Mouse (Mus musculus): ENCODE data around the gene Eps8. TPM values are rescaled to one million over a fixed set of nuclear protein-coding genes. Genes with fewer than 3 reads are reported as not detected.

The Eps8 gene
- total RNA-seq, 4 experiments from 2014 or later = 39.1 to 47.8 (median 45.7) TPM

DNA sequence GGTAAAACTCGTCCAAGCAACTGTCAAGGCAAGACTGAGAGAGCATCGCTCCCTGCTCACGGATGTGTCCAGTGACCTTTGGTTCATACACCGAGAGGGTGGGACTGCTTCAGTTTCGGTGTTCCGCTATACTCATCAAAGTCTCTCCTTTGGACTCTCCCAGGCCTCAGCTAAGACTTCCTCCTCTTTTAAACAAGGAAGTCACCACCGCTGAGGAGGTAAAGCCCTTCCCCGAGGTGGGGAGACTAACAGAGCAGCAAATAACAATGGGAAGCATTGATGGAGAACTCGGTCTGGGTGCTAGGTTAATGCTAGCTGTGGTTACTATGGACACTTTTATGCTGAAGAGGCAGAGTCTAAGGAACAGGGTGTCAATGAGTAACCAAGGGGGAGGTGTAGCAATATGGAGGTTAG, 84.0 kb downstream of the Eps8 start:
- DNase-seq (ENCODE audit: low spot score in 2 of 2) = no peak

- no peak for DNase-seq (ENCODE audit: low spot score in 2 of 2)
Observed at GRCm38 (mm10) chr6:137570019-137570418, 84.7 kb downstream of the Eps8 start.

GRCm38 (mm10) chr6:137569071-137569470, 85.6 kb downstream of the Eps8 start:
- no peak for DNase-seq (ENCODE audit: low spot score in 2 of 2)

GRCm38 (mm10) chr6:137565890-137566289, 88.8 kb downstream of the Eps8 start:
- no peak for DNase-seq (ENCODE audit: low spot score in 2 of 2)

GRCm38 (mm10) chr6:137565454-137565853, 89.2 kb downstream of the Eps8 start:
- DNase-seq (ENCODE audit: low spot score in 2 of 2) = no peak

- DNase-seq (ENCODE audit: low spot score in 2 of 2) = no peak
Observed at GRCm38 (mm10) chr6:137560358-137560859, 94.3 kb downstream of the Eps8 start.

- no peak for DNase-seq (ENCODE audit: low spot score in 2 of 2)
Observed at GRCm38 (mm10) chr6:137558840-137559239, 95.8 kb downstream of the Eps8 start.

DNA sequence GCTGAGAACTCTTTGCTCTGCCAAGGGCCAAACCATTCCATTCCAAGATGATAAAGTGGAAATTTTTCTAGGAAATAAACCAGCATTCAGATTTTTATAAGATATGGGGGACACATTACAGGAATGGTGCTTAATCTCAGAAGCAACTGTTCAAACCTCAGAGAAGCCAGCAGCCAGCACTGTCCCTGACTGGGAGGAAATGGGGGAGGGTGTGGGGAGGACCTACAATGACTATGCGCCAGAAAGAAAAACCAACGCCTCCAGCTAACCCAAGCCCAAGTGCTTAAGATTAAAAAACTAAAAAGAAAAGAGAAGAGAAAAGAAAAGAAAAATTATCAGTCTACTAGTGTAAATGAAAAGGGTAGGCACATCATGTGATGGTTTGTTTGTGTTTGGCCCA, 97.0 kb downstream of the Eps8 start:
- no peak for DNase-seq (ENCODE audit: low spot score in 2 of 2)

GRCm38 (mm10) chr6:137557159-137557558, 97.5 kb downstream of the Eps8 start:
- DNase-seq (ENCODE audit: low spot score in 2 of 2) = no peak

GRCm38 (mm10) chr6:137556636-137557035, 98.0 kb downstream of the Eps8 start:
- DNase-seq (ENCODE audit: low spot score in 2 of 2) = no peak

- no peak for DNase-seq (ENCODE audit: low spot score in 2 of 2)
Observed at GRCm38 (mm10) chr6:137550181-137550580, 104.5 kb downstream of the Eps8 start.

GRCm38 (mm10) chr6:137548613-137549012, 106.1 kb downstream of the Eps8 start:
- DNase-seq (ENCODE audit: low spot score in 2 of 2) = no peak

GRCm38 (mm10) chr6:137547555-137547954, 107.1 kb downstream of the Eps8 start:
- no peak for DNase-seq (ENCODE audit: low spot score in 2 of 2)

GRCm38 (mm10) chr6:137546101-137546500, 108.6 kb downstream of the Eps8 start:
- DNase-seq (ENCODE audit: low spot score in 2 of 2) = no peak

DNA sequence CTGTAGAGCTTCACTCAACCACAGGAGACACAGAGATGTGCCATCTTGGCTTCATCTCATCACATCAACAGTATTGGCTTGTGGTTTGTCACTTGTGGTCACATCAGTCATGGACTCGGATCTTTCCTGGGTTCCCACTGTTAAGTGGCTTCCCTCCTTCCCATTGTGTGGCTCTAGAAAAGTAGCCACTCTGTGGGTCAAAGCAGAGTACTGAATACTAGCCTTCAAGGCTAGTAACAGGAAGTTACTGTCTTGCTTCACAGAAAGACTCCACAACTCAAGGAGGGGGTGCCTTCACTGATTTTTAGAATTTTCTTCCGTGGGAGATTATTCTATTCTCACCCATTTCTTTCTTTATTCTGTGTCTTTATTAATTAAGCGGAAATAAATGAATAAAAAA, 109.3 kb downstream of the Eps8 start:
- no peak for DNase-seq (ENCODE audit: low spot score in 2 of 2)

DNA sequence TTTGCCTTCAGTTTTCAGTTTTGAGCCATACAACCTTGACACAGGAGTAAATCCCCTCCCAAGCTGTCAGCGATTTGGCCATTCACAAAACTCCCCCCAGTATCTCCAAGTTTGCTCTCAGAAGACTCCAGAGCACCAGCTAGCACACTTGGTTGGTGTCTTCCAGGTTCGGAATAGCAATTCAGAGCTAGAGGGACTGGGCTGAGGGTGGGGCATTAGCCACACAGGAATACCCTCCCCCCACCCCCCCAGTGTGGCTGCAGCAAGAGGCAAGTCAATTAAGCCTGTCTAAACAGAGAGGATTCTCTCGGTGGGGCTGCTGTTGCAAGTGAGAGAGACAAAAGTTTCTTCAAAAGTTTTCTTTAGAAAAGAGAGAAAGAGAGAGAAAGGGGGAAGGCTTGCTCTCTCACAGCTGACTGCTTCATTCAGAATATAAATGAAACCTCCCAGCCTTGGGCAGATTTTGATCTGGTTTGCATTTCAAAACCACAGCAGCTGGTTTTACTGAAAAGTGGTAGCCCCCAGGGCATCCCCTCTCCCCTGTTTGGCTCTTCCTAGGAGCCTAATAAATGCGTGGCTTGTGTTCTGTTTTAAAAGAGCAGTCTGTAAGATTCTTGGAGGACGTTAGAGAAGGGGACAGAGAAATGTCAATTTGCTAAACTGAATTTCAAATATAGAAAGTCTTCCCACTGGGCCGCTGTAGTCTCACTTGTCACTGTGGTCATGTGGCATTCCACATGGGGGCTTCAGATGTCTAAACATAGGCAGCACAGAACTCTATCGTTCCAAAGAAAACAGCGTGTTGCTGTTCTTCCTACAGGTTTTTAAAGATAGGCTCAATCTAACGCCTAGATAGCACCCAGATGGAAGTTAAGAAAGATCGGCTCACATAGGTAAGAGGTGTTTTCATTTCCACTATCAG, 112.2 kb downstream of the Eps8 start:
- DNase-seq (ENCODE audit: low spot score in 2 of 2) = peak in 1 of 2 experiments; percentile 9

DNA sequence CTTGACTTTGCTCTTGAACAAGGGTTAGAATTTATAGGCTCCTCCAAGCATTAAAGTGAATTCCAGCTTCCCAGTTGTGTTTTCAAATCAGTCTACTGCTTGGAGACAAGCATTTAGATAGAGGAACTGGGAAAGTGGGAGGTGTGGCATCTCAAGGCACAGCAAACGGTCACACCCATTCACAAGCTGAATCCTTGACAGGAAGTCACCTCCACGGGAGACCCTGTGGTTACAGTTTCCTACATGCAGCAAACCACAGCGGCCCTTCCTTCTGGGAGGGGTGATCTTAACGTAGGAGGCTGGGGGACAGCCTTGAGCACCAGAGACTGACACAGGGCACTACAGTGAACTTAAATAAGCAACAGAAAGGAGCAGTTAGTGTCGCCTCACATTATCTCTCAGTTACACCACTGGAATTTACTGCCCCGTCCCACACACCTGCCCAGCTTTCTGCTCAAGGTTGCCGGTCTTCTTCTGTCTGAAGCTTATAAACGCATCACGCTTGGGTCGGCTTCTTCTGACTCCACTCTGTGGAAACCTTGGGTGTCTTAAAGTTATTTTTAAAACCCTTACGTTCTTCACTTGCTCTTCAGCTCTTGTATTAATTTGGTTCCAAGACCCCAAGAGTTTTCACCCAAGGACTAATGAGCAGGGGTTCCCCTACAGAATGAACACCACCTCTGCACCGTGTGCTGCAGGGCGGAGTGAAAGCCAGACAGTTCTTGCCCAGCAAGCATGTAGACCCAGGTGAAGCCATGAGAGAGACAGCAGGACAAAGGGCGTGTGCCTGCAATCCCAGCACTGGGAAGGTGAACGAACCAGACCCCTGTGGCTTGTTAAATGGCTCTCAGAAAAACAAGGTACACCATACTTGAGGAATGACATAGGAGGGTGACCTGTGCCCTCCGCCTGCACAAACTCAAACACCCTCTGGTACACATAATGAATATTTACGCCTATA, 113.2 kb downstream of the Eps8 start:
- no peak for DNase-seq (ENCODE audit: low spot score in 2 of 2)

- DNase-seq (ENCODE audit: low spot score in 2 of 2) = no peak
Observed at GRCm38 (mm10) chr6:137540800-137541199, 113.9 kb downstream of the Eps8 start.

GRCm38 (mm10) chr6:137540346-137540745, 114.3 kb downstream of the Eps8 start:
- DNase-seq (ENCODE audit: low spot score in 2 of 2) = no peak

DNA sequence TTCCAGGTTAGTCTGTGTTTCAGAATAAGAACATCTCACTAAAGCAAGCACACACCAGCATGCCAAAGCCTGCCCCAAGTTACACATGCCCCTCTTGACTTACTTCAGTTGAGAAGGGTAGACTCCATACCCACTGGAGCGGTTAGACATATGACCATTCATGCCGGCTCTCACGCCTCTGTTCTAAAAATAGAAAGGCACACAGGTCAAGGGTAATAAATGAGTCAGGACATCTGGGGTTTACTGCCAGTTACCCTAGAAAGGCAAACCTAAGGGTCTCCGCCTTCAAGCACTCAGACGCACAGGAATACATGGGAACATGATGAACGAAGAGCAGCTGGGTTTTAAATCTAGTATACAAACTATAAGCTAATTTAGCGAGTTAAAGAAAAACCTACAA, 115.5 kb downstream of the Eps8 start:
- no peak for DNase-seq (ENCODE audit: low spot score in 2 of 2)

DNA sequence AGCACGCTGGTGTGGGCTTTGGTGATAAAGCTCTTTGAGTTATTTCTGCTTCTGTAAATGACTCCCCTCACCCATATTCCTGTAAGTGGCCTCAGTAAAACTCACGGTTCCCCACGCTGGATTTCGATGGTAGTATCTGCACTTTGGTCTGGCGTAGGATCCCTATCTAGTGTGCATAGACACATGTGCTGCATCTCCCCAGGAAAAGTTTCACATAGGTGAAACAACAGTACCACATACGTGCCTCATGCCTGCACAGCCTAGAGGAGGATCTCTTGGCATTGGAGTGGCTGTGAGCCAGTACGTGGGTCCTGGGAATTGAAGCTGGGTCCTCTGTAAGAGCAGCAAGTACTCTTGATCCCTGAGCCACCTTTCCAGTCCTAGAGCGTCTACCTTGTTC, 121.9 kb downstream of the Eps8 start:
- no peak for DNase-seq (ENCODE audit: low spot score in 2 of 2)

- DNase-seq (ENCODE audit: low spot score in 2 of 2) = no peak
Observed at GRCm38 (mm10) chr6:137525769-137526168, 128.9 kb downstream of the Eps8 start.
